Mouse (Mus musculus): ENCODE results near the gene Sesn1. TPM values are rescaled to one million over a fixed set of nuclear protein-coding genes. Genes with fewer than 3 reads are reported as not detected.

The Sesn1 gene
- polyA plus RNA-seq, 1 experiment, result 26.3 TPM

DNA sequence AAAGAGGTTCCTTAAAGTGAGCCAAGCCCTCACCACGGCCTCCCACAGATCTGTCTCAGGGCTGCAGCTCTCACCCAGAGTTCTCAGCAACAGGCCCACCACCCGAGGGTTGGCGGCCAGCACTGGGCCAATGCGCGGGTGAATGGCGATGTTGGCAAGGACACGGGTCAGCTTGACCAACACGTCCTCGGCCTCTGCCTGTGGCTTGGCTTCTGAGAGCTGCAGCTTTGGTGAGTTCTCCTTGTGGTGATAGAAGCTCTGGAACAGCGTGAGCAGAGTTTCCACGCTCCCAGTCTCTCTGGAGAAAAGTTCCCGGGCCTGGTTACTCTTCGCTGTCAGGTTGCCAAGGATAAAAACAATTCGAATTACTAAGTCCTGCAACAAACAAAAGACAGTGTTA is 117.0 kb downstream of the Sesn1 start:
- TF ChIP-seq POLR2A (IDR thresholded peaks at IDR 0.05; ENCODE audit: borderline replicate concordance, control insufficient read depth, low read depth, low read length) (no peak), CTCF (IDR thresholded peaks at IDR 0.05; ENCODE audit: control insufficient read depth, insufficient read depth, low read length) (no peak)
- no peak overlapping the region for H3K4me3 ChIP-seq (replicated peaks; ENCODE audit: control insufficient read depth, low read depth, low read length)
- H3K27ac ChIP-seq (ENCODE audit: control insufficient read depth, insufficient read depth, low read depth, low read length, poor library complexity), result no peak overlapping the region
- H3K4me1 ChIP-seq (ENCODE audit: control insufficient read depth, insufficient read depth, low read length), result peaks cover 1% of the 10 kb centered on the region; the same call in 1 of the 2 replicates
- 84% methylated on average over 14 of the region's 14 CpGs for WGBS

DNA sequence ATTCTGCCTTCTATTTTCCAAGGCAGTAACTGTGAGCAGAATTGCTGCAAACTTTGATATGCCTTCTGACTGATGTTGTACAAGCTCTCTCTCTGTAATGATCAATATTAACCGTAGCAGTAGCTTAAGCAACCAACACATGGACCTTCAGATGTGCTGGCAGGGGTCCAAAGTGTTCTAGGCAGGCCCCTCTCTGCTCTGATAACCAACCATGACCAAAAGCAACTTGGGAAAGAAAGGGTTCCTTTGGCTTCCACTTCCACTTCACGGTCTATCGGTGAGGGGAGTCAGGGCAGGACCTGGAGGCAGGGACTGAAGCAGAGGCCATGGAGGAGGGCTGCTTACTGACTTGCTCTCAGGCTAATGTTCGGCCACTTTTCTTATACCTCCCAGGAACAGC is 121.2 kb downstream of the Sesn1 start:
- Histone ChIP-seq H3K4me1 (ENCODE audit: control insufficient read depth, insufficient read depth, low read length) (peaks cover 1% of the 10 kb centered on the region; the same call in 1 of the 2 replicates), H3K4me3 (replicated peaks; ENCODE audit: control insufficient read depth, low read depth, low read length) (no peak overlapping the region), H3K27ac (ENCODE audit: control insufficient read depth, insufficient read depth, low read depth, low read length, poor library complexity) (no peak overlapping the region)
- 58% methylated on average over 4 of the region's 4 CpGs for WGBS
- TF ChIP-seq CTCF (IDR thresholded peaks at IDR 0.05; ENCODE audit: control insufficient read depth, insufficient read depth, low read length), result no peak
- TF ChIP-seq POLR2A (IDR thresholded peaks at IDR 0.05; ENCODE audit: borderline replicate concordance, control insufficient read depth, low read depth, low read length), result no peak

DNA sequence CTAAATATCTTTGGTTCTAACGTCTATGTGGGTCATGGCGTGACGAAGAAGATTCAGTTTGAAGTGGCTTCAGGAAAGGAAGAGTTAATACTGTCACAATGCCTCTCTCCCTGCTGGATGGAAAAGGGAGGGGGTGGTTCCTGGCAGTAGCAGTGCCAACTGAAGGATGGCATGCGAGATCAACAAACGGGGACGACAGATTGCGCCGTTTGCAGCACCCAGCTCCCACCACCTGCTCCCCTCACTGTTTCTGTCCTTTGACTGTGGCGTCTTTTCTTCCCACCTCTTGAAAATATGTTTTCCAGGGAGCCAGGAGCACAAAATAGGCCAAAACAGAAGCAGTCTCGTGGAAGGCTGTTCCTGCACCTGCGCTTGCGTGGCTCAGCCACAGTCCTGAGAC is 122.2 kb downstream of the Sesn1 start:
- H3K4me3 ChIP-seq (replicated peaks; ENCODE audit: control insufficient read depth, low read depth, low read length), result no peak overlapping the region
- TF ChIP-seq POLR2A (IDR thresholded peaks at IDR 0.05; ENCODE audit: borderline replicate concordance, control insufficient read depth, low read depth, low read length), result no peak
- TF ChIP-seq CTCF (IDR thresholded peaks at IDR 0.05; ENCODE audit: control insufficient read depth, insufficient read depth, low read length), result no peak
- H3K4me1 ChIP-seq (ENCODE audit: control insufficient read depth, insufficient read depth, low read length), result peaks cover 1% of the 10 kb centered on the region; the same call in 1 of the 2 replicates
- H3K27ac ChIP-seq (ENCODE audit: control insufficient read depth, insufficient read depth, low read depth, low read length, poor library complexity), result no peak overlapping the region
- 88% methylated on average over 12 of the region's 12 CpGs for WGBS

DNA sequence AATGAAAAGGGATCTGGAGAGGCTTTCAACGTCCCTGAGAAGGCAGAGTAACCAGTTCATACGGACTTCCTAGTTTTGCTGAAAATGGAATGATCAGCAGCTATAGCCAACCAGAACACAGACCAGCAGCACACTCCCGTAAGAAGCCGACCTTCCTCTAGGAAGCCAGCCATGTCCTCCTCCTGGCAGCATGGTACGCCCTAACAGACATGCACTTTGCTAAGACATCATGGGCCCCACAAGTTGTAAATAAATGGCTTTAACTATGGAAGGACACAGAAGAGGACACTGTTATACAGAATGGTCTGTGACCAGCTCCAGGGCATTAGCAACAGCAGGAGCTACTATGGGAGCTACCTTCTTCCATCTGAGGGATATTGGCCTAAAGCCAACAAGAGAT is 123.2 kb downstream of the Sesn1 start:
- H3K4me3 ChIP-seq (replicated peaks; ENCODE audit: control insufficient read depth, low read depth, low read length), result no peak overlapping the region
- WGBS, result 76% methylated on average over 5 of the region's 5 CpGs
- no peak overlapping the region for H3K27ac ChIP-seq (ENCODE audit: control insufficient read depth, insufficient read depth, low read depth, low read length, poor library complexity)
- peaks cover 1% of the 10 kb centered on the region; the same call in 1 of the 2 replicates for H3K4me1 ChIP-seq (ENCODE audit: control insufficient read depth, insufficient read depth, low read length)
- TF ChIP-seq POLR2A (IDR thresholded peaks at IDR 0.05; ENCODE audit: borderline replicate concordance, control insufficient read depth, low read depth, low read length) (no peak), CTCF (IDR thresholded peaks at IDR 0.05; ENCODE audit: control insufficient read depth, insufficient read depth, low read length) (no peak)

DNA sequence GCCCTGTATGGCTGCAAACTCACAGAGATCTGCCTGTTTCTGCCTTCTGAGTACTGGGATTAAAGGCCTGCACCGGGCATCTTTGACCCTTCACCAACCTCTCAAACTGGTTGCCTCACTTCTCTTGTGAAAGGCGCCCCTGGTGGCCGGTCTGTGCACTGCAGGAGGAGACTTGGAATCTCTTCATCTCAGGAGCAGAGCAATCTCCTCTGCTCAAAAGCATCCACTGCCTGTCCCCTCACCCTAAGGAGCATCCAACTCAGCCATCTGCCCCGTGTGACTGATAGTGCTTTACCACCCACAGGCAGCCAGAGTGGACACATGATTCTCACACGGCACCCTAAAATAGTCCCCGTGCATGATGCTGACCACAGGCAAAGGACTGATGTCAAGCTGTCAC is 123.8 kb downstream of the Sesn1 start:
- 58% methylated on average over 6 of the region's 6 CpGs for WGBS
- Histone ChIP-seq H3K4me1 (ENCODE audit: control insufficient read depth, insufficient read depth, low read length) (peaks cover 1% of the 10 kb centered on the region; the same call in 1 of the 2 replicates), H3K27ac (ENCODE audit: control insufficient read depth, insufficient read depth, low read depth, low read length, poor library complexity) (no peak overlapping the region), H3K4me3 (replicated peaks; ENCODE audit: control insufficient read depth, low read depth, low read length) (no peak overlapping the region)
- TF ChIP-seq POLR2A (IDR thresholded peaks at IDR 0.05; ENCODE audit: borderline replicate concordance, control insufficient read depth, low read depth, low read length) (no peak), CTCF (IDR thresholded peaks at IDR 0.05; ENCODE audit: control insufficient read depth, insufficient read depth, low read length) (peak; percentile 76)

DNA sequence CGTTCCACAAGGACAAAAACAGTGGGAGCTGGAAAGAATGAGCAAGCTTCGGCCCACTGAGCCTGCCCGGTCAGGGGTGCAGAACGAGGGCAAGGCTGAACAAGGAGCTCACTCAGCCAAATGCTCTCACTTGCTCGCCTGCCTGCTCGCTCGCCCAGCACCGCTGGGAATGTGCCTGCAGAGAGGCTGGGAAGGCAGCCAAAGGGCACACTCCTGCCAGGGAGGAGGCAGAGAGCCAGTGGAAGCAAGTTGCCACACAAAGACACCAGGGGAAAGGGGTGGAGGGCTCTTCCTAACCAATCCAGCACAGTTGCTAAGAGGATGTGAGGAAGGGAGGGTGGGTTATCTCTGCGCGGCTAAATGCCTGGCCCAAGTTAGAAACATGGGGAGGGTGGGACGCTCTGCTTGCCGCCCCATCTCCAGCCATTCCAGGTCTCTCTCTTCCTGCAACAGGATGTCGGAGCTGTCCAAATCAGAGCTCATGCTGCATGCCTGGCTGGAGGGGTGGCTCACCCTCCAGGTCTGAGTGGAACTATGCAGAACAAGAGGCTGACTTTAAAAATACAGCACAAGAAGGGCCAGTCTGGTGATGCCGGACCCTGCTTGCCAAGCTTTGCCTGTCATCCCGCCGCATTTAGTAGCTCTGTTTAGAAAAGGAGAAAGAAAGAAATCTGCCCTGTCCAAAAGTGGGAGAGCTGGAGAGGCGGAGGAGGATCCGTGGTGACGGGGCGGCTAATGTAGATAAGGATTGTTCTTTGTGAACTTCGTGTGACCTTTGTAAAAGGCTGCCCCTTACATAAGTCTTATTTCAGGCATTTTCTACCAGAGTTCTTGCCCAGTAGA is 125.1 kb downstream of the Sesn1 start:
- Histone ChIP-seq H3K27ac (ENCODE audit: control insufficient read depth, insufficient read depth, low read depth, low read length, poor library complexity) (no peak overlapping the region), H3K4me3 (replicated peaks; ENCODE audit: control insufficient read depth, low read depth, low read length) (no peak overlapping the region), H3K4me1 (ENCODE audit: control insufficient read depth, insufficient read depth, low read length) (peaks cover 1% of the 10 kb centered on the region; the same call in 1 of the 2 replicates)
- WGBS, result 35% methylated on average over 21 of the region's 21 CpGs
- TF ChIP-seq POLR2A (IDR thresholded peaks at IDR 0.05; ENCODE audit: borderline replicate concordance, control insufficient read depth, low read depth, low read length) (no peak), CTCF (IDR thresholded peaks at IDR 0.05; ENCODE audit: control insufficient read depth, insufficient read depth, low read length) (no peak)

DNA sequence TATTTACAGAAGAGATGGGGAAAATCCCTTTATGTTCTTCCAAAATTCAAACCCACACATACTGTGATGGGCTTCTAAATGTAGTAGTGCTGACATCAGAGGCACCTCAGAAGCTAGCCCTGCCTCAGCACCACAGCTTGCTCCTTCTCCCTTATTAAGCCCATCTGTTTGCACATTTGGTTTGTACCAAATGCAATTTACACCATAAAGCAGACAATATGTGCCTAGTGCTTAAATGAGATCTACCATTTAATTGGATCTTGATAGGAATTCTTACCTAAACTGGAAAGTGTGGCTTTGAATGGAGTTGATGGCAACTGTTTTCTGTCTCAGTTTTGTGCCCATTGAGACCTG is 125.7 kb downstream of the Sesn1 start:
- no peak overlapping the region for H3K4me3 ChIP-seq (replicated peaks; ENCODE audit: control insufficient read depth, low read depth, low read length)
- H3K4me1 ChIP-seq (ENCODE audit: control insufficient read depth, insufficient read depth, low read length), result no peaks in the 10 kb centered on the region; the same call in 1 of the 2 replicates
- TF ChIP-seq POLR2A (IDR thresholded peaks at IDR 0.05; ENCODE audit: borderline replicate concordance, control insufficient read depth, low read depth, low read length), result no peak
- no peak for TF ChIP-seq CTCF (IDR thresholded peaks at IDR 0.05; ENCODE audit: control insufficient read depth, insufficient read depth, low read length)
- H3K27ac ChIP-seq (ENCODE audit: control insufficient read depth, insufficient read depth, low read depth, low read length, poor library complexity), result no peak overlapping the region

DNA sequence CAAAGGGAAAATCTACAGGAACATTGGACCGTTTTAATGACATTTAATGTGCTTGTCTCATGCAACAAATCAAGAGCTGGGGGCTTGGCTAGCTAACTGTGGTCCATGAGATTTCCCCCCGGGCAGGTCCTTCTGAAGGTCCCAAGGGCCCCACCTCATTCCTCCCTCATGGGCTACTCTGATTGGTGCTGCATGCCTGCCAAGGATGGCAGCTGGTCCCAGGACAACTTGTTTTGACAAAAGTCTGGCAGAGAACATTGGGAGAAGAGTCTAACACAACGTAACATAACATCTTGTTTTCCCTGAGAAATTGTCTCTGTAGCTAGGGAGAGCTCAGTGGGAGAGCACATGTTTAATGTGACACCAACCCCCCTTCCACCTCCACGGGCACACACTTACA is 126.4 kb downstream of the Sesn1 start:
- Histone ChIP-seq H3K4me3 (replicated peaks; ENCODE audit: control insufficient read depth, low read depth, low read length) (no peak overlapping the region), H3K4me1 (ENCODE audit: control insufficient read depth, insufficient read depth, low read length) (no peaks in the 10 kb centered on the region; the same call in 1 of the 2 replicates), H3K27ac (ENCODE audit: control insufficient read depth, insufficient read depth, low read depth, low read length, poor library complexity) (no peak overlapping the region)
- TF ChIP-seq CTCF (IDR thresholded peaks at IDR 0.05; ENCODE audit: control insufficient read depth, insufficient read depth, low read length) (no peak), POLR2A (IDR thresholded peaks at IDR 0.05; ENCODE audit: borderline replicate concordance, control insufficient read depth, low read depth, low read length) (no peak)
- WGBS, result 64% methylated on average over 4 of the region's 4 CpGs
